Mouse (Mus musculus) brain, embryonic 14.5 days (tissue): ENCODE measurements around the gene Htra3.

Experiments used
- CTCF ChIP-seq: fragments of 200-500 bp; IDR thresholded peaks from 2 replicates; pipeline ENCODE4 v1.5.1; 2012; ENCODE audit warnings: inconsistent platforms, mild to moderate bottlenecking, moderate library complexity, borderline replicate concordance; ENCODE audit not compliant: insufficient read depth, insufficient read length; ENCODE audit errors: extremely low read depth
- POLR2A ChIP-seq: fragments of 200-500 bp; IDR thresholded peaks from 2 replicates; pipeline ENCODE4 v1.6.1; 2012; ENCODE audit warnings: mild to moderate bottlenecking, inconsistent platforms, borderline replicate concordance; ENCODE audit not compliant: poor library complexity, insufficient read depth, insufficient read length, severe bottlenecking; ENCODE audit errors: extremely low read depth

GRCm38 (mm10) chr5:35713649-35714354 is 34.2 kb upstream of the Htra3 start:
- peak; percentile 91 for TF ChIP-seq CTCF
- no peak for TF ChIP-seq POLR2A
